Mouse (Mus musculus) myocyte (in vitro differentiated cells): ENCODE results near the gene Tspan14.

Experiments
- E2F4 ChIP-seq: IDR thresholded peaks from one replicate; pipeline ENCODE4 v1.6.1; 2011; ENCODE audit warnings: mild to moderate bottlenecking, control low read depth, moderate library complexity; ENCODE audit not compliant: insufficient read depth
- MAX ChIP-seq: IDR thresholded peaks from one replicate; pipeline ENCODE4 v1.6.1; 2011; ENCODE audit warnings: low read depth, mild to moderate bottlenecking, control low read depth
- MYOD1 ChIP-seq, 3 experiments: IDR thresholded peaks; one replicate each; pipeline ENCODE4 v1.6.1; 2011; ENCODE audit warnings: control low read depth in 2 of 3, low read depth in 2 of 3, mild to moderate bottlenecking in 2 of 3, moderate library complexity in 1 of 3; ENCODE audit not compliant: insufficient read length in 2 of 3, control insufficient read depth in 1 of 3
- MYOG ChIP-seq, 3 experiments: IDR thresholded peaks; one replicate each; pipeline ENCODE4 v1.6.1; 2011; ENCODE audit warnings: control low read depth in 2 of 3, low read depth in 2 of 3, mild to moderate bottlenecking in 2 of 3; ENCODE audit not compliant: insufficient read length in 2 of 3, control insufficient read depth in 1 of 3, insufficient read depth in 1 of 3
- POLR2A ChIP-seq: IDR thresholded peaks from one replicate; pipeline ENCODE4 v1.6.1; 2011; ENCODE audit warnings: low read depth, mild to moderate bottlenecking, control low read depth, moderate library complexity; ENCODE audit not compliant: insufficient read length
- POLR2AphosphoS2 ChIP-seq: IDR thresholded peaks from one replicate; pipeline ENCODE4 v1.6.1; 2011; ENCODE audit warnings: low read depth, control low read depth; ENCODE audit not compliant: insufficient read length
- REST ChIP-seq: IDR thresholded peaks from one replicate; pipeline ENCODE4 v1.6.1; 2011; ENCODE audit warnings: mild to moderate bottlenecking, control low read depth, moderate library complexity; ENCODE audit not compliant: insufficient read depth, insufficient read length
- SRF ChIP-seq: IDR thresholded peaks from one replicate; pipeline ENCODE4 v1.6.1; 2011; ENCODE audit warnings: low read depth; ENCODE audit not compliant: control insufficient read depth, insufficient read length
- TCF3 ChIP-seq: IDR thresholded peaks from one replicate; pipeline ENCODE4 v1.6.1; 2011; ENCODE audit warnings: low read depth, control low read depth; ENCODE audit not compliant: insufficient read length

GRCm38 (mm10) chr14:40958986-40959381, 7.6 kb downstream of the Tspan14 start:
- no peak for TF ChIP-seq MAX
- no peak for TF ChIP-seq POLR2A
- TF ChIP-seq E2F4, result no peak
- no peak for TF ChIP-seq MYOG (IDR thresholded peaks at IDR 0.05; ENCODE audit: control insufficient read depth in 1 of 3, insufficient read depth in 1 of 3, insufficient read length in 2 of 3, low read depth in 2 of 3)
- no peak for TF ChIP-seq SRF
- TF ChIP-seq MYOD1 (IDR thresholded peaks at IDR 0.05; ENCODE audit: control insufficient read depth in 1 of 3, insufficient read length in 2 of 3, low read depth in 2 of 3), result no peak
- no peak for TF ChIP-seq POLR2AphosphoS2
- no peak for TF ChIP-seq REST
- TF ChIP-seq TCF3, result no peak
